Mouse (Mus musculus) megakaryocyte-erythroid progenitor cell, adult 5-6 weeks (primary cell): ENCODE data around the gene Wbp1. TPM values are rescaled to one million over a fixed set of nuclear protein-coding genes. Genes with fewer than 3 reads are reported as not detected.
A peak's percentile ranks its signal among the peaks of the same experiment; 100 is the strongest.

Experiments
- ATAC-seq: replicated peaks from 2 replicates; pipeline ENCODE4 v1.8.0; 2016; ENCODE audit warnings: mild to moderate bottlenecking, inconsistent platforms; ENCODE audit not compliant: severe bottlenecking, poor library complexity, low FRiP score, low TSS enrichment
- total RNA-seq, 2 experiments: library from RNA; stranded (forward) in 1 of 2; stranded (reverse) in 1 of 2; fragments of 200-1000, 215-1000 nt in 1 of 2; fragments of >200 nt in 1 of 2; fragmentation: Nextera tagmentation in 1 of 2; gene quantifications; 2 replicates each; pipeline ENCODE4 v1.2.3; 2014 to 2017

The Wbp1 gene
- total RNA-seq, 2 experiments from 2014 or later, result 56.6 to 75.1 TPM

- ATAC-seq, result no peak
Measured at GRCm38 (mm10) chr6:83142211-83142731, 20.9 kb upstream of the Wbp1 start.

- no peak for ATAC-seq
Measured at GRCm38 (mm10) chr6:83141636-83142035, 20.3 kb upstream of the Wbp1 start.

- no peak for ATAC-seq
Measured at GRCm38 (mm10) chr6:83140044-83140443, 18.7 kb upstream of the Wbp1 start.

- ATAC-seq, result no peak
Measured at GRCm38 (mm10) chr6:83138056-83138455, 16.7 kb upstream of the Wbp1 start.

GRCm38 (mm10) chr6:83137576-83137950 lies 16.2 kb upstream of the Wbp1 start:
- no peak for ATAC-seq

GRCm38 (mm10) chr6:83136881-83137575 lies 15.7 kb upstream of the Wbp1 start:
- ATAC-seq, result peak; percentile 41; the same call in 1 of the 2 replicates

- ATAC-seq, result no peak
Measured at GRCm38 (mm10) chr6:83136291-83136880, 15.0 kb upstream of the Wbp1 start.

GRCm38 (mm10) chr6:83135571-83136161 lies 14.3 kb upstream of the Wbp1 start:
- no peak for ATAC-seq

GRCm38 (mm10) chr6:83134951-83135513 lies 13.7 kb upstream of the Wbp1 start, which contains the start of gene Rtkn:
Rtkn (plus strand) TSS chr6:83135463.
- no peak for ATAC-seq

- ATAC-seq, result no peak
Measured at GRCm38 (mm10) chr6:83134226-83134625, 12.9 kb upstream of the Wbp1 start.

GRCm38 (mm10) chr6:83132176-83132919 lies 11.0 kb upstream of the Wbp1 start:
- no peak for ATAC-seq

- ATAC-seq, result no peak
Measured at GRCm38 (mm10) chr6:83131469-83132034, 10.2 kb upstream of the Wbp1 start.

- no peak for ATAC-seq
Measured at GRCm38 (mm10) chr6:83127419-83127818, 6.1 kb upstream of the Wbp1 start.

GRCm38 (mm10) chr6:83125331-83125730 lies 4.0 kb upstream of the Wbp1 start, which contains the start of gene Ino80b:
Ino80b (minus strand) TSS chr6:83125431.
- ATAC-seq, result no peak

GRCm38 (mm10) chr6:83124851-83125312 lies 3.5 kb upstream of the Wbp1 start:
- peak; percentile 14 for ATAC-seq

- no peak for ATAC-seq
Measured at GRCm38 (mm10) chr6:83122961-83123360, 1.6 kb upstream of the Wbp1 start.

- ATAC-seq, result peak; percentile 10
Measured at GRCm38 (mm10) chr6:83121863-83122710, 728 bp upstream of the Wbp1 start.

- no peak for ATAC-seq
Measured at GRCm38 (mm10) chr6:83119734-83120051, 1.7 kb downstream of the Wbp1 start.
